Mouse (Mus musculus) myocyte (in vitro differentiated cells): ENCODE data around the gene Uso1. TPM values are rescaled to one million over a fixed set of nuclear protein-coding genes. Genes with fewer than 3 reads are reported as not detected.
A peak's percentile ranks its signal among the peaks of the same experiment; 100 is the strongest.
"Not testable (repeated sequence)": the region's sequence is repeated elsewhere in the genome, so short reads cannot be mapped to it uniquely, and the experiment has no call there.

Experiments used
- H3K27me3 ChIP-seq: one replicate; pipeline ENCODE4 v1.6.1; 2011; ENCODE audit not compliant: control insufficient read depth, insufficient read depth, insufficient read length
- H3K36me3 ChIP-seq: one replicate; pipeline ENCODE4 v1.6.1; 2011; ENCODE audit not compliant: control insufficient read depth, insufficient read depth
- H3K4me2 ChIP-seq: one replicate; pipeline ENCODE4 v1.6.1; 2011; ENCODE audit warnings: low read depth, control low read depth
- H3K4me3 ChIP-seq: one replicate; pipeline ENCODE4 v1.5.1; 2011; ENCODE audit warnings: mild to moderate bottlenecking, control low read depth, moderate library complexity
- H3K79me2 ChIP-seq: one replicate; pipeline ENCODE4 v1.6.1; 2011; ENCODE audit not compliant: control insufficient read depth, insufficient read depth
- H3ac ChIP-seq: one replicate; pipeline ENCODE4 v1.6.1; 2011; ENCODE audit not compliant: control insufficient read depth, insufficient read length
- CEBPB ChIP-seq: IDR thresholded peaks from 2 replicates; pipeline ENCODE4 v1.6.1; 2011; ENCODE audit warnings: mild to moderate bottlenecking, moderate library complexity; ENCODE audit not compliant: poor library complexity, insufficient read depth, severe bottlenecking
- E2F4 ChIP-seq: IDR thresholded peaks from one replicate; pipeline ENCODE4 v1.6.1; 2011; ENCODE audit warnings: mild to moderate bottlenecking, control low read depth, moderate library complexity; ENCODE audit not compliant: insufficient read depth
- MAX ChIP-seq: IDR thresholded peaks from one replicate; pipeline ENCODE4 v1.6.1; 2011; ENCODE audit warnings: low read depth, mild to moderate bottlenecking, control low read depth
- MYOD1 ChIP-seq, 3 experiments: IDR thresholded peaks; one replicate each; pipeline ENCODE4 v1.6.1; 2011; ENCODE audit warnings: control low read depth in 2 of 3, low read depth in 2 of 3, mild to moderate bottlenecking in 2 of 3, moderate library complexity in 1 of 3; ENCODE audit not compliant: insufficient read length in 2 of 3, control insufficient read depth in 1 of 3
- MYOG ChIP-seq, 3 experiments: IDR thresholded peaks; one replicate each; pipeline ENCODE4 v1.6.1; 2011; ENCODE audit warnings: control low read depth in 2 of 3, low read depth in 2 of 3, mild to moderate bottlenecking in 2 of 3; ENCODE audit not compliant: insufficient read length in 2 of 3, control insufficient read depth in 1 of 3, insufficient read depth in 1 of 3
- POLR2A ChIP-seq: IDR thresholded peaks from one replicate; pipeline ENCODE4 v1.6.1; 2011; ENCODE audit warnings: low read depth, mild to moderate bottlenecking, control low read depth, moderate library complexity; ENCODE audit not compliant: insufficient read length
- POLR2AphosphoS2 ChIP-seq: IDR thresholded peaks from one replicate; pipeline ENCODE4 v1.6.1; 2011; ENCODE audit warnings: low read depth, control low read depth; ENCODE audit not compliant: insufficient read length
- REST ChIP-seq: IDR thresholded peaks from one replicate; pipeline ENCODE4 v1.6.1; 2011; ENCODE audit warnings: mild to moderate bottlenecking, control low read depth, moderate library complexity; ENCODE audit not compliant: insufficient read depth, insufficient read length
- SRF ChIP-seq: IDR thresholded peaks from one replicate; pipeline ENCODE4 v1.6.1; 2011; ENCODE audit warnings: low read depth; ENCODE audit not compliant: control insufficient read depth, insufficient read length
- TCF12 ChIP-seq: IDR thresholded peaks from one replicate; pipeline ENCODE4 v1.6.1; 2011; ENCODE audit warnings: mild to moderate bottlenecking, control low read depth; ENCODE audit not compliant: poor library complexity, insufficient read depth, severe bottlenecking
- TCF3 ChIP-seq: IDR thresholded peaks from one replicate; pipeline ENCODE4 v1.6.1; 2011; ENCODE audit warnings: low read depth, control low read depth; ENCODE audit not compliant: insufficient read length
- USF1 ChIP-seq: IDR thresholded peaks from one replicate; pipeline ENCODE4 v1.6.1; 2011; ENCODE audit warnings: low read depth, mild to moderate bottlenecking, control low read depth, moderate library complexity
- polyA plus RNA-seq: library from polyadenylated mRNA; unstranded; fragments of >200 nt; fragmentation: generic; extraction: Trizol; gene quantifications from one replicate; pipeline ENCODE4 v1.2.1, GENCODE M21; 2012; ENCODE audit warnings: missing spikeins

Uso1 gene
- polyA plus RNA-seq, 1 experiment = 55.2 TPM

- no peaks in the 10 kb centered on the region for H3K79me2 ChIP-seq
- peak overlapping the region; percentile 49 for H3K4me2 ChIP-seq
- TF ChIP-seq TCF3 (no peak), POLR2A (peak; percentile 12), MAX (peak; percentile 20)
- no peaks in the 10 kb centered on the region for H3K36me3 ChIP-seq
- no peaks in the 10 kb centered on the region for H3K27me3 ChIP-seq
- H3ac ChIP-seq = no peak overlapping the region
- no peak overlapping the region for H3K4me3 ChIP-seq
Measured at GRCm38 (mm10) chr5:92128570-92128969, 9.2 kb upstream of the Uso1 start.

DNA sequence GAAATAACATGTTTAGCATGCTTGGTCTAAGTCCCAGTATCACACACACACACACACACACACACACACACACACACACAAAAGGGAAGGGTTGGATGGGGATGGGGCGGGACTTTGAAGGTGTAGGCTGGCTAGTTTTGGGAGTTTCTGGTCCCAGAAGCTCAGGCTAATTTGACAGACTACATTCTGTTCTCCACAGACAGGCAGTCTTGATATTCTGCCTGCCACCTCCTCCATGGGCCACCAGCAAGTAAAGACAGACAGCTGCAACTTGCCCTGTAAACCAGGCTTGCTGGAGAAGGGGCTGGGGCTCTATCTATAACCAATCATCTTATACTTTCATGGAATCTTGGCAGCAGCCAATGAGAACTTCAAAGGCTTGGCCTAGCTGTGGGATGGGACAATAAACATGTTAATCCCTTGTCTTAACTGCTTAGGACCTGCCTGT is 8.4 kb upstream of the Uso1 start:
- Histone ChIP-seq H3K4me3 (no peak overlapping the region), H3K79me2 (no peaks in the 10 kb centered on the region), H3ac (no peak overlapping the region), H3K4me2 (no peak overlapping the region), H3K36me3 (no peaks in the 10 kb centered on the region), H3K27me3 (no peaks in the 10 kb centered on the region)
- TF ChIP-seq POLR2AphosphoS2 (no peak), MYOD1 (IDR thresholded peaks at IDR 0.05; ENCODE audit: control insufficient read depth in 1 of 3, insufficient read length in 2 of 3, low read depth in 2 of 3) (no peak)

- no peaks in the 10 kb centered on the region for H3K36me3 ChIP-seq
- no peaks in the 10 kb centered on the region for H3K79me2 ChIP-seq
- H3ac ChIP-seq = no peak overlapping the region
- H3K4me3 ChIP-seq = no peak overlapping the region
- TF ChIP-seq E2F4 (no peak), MAX (no peak), TCF12 (no peak), MYOG (IDR thresholded peaks at IDR 0.05; ENCODE audit: control insufficient read depth in 1 of 3, insufficient read depth in 1 of 3, insufficient read length in 2 of 3, low read depth in 2 of 3) (no peak), TCF3 (no peak), SRF (no peak), CEBPB (no peak), POLR2AphosphoS2 (no peak), REST (no peak), USF1 (no peak)
- H3K4me2 ChIP-seq = no peak overlapping the region
- H3K27me3 ChIP-seq = no peaks in the 10 kb centered on the region
Measured at GRCm38 (mm10) chr5:92130040-92130682, 7.6 kb upstream of the Uso1 start.

DNA sequence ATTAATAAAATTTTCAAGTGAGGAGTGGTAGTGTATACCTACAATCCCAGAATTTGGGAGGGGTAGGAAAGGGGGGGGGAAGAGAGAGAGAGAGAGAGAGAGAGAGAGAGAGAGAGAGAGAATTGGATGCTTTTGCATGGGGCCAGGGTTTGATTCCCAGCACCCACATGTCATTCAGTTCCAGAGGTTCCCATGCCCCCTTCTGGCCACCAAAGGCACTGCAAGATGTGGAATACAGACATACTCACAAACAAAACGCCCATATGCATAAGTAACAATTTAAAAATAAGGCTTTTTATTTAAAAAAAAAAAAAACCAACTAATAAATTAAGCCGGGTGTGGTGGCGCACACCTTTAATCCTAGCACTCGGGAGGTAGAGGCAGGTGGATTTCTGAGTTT is 5.6 kb upstream of the Uso1 start:
- no peak overlapping the region for H3ac ChIP-seq
- no peak overlapping the region for H3K4me3 ChIP-seq
- no peaks in the 10 kb centered on the region for H3K27me3 ChIP-seq
- H3K36me3 ChIP-seq = no peaks in the 10 kb centered on the region
- TF ChIP-seq MYOG (IDR thresholded peaks at IDR 0.05; ENCODE audit: control insufficient read depth in 1 of 3, insufficient read depth in 1 of 3, insufficient read length in 2 of 3, low read depth in 2 of 3) (no peak), TCF12 (no peak), E2F4 (no peak), POLR2A (no peak), TCF3 (no peak), POLR2AphosphoS2 (no peak), SRF (no peak), MAX (no peak), MYOD1 (IDR thresholded peaks at IDR 0.05; ENCODE audit: control insufficient read depth in 1 of 3, insufficient read length in 2 of 3, low read depth in 2 of 3) (no peak), USF1 (no peak), REST (no peak), CEBPB (no peak)
- no peaks in the 10 kb centered on the region for H3K79me2 ChIP-seq
- H3K4me2 ChIP-seq = no peak overlapping the region

DNA sequence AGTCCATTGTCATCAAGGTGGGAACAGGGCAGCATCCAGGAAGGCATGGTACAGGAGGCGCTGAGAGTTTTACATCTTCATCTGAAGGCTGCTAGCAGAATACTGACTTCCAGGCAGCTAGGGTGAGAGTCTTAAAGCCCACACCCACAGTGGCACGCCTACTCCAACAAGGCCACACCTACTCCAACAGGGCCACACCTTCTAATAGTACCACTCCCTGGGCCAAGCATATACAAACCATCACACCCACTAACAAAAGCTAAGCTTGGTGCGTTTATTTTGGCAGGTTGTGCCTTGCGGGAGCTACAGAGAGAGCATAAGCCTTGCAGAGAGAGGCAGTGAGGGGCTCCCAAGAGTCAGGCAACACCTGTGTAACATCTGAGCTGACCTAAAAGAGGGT is 4.7 kb upstream of the Uso1 start:
- H3K4me2 ChIP-seq, H3K36me3 ChIP-seq, H3K4me3 ChIP-seq, H3K79me2 ChIP-seq, H3K27me3 ChIP-seq, H3ac ChIP-seq: not testable (repeated sequence)

DNA sequence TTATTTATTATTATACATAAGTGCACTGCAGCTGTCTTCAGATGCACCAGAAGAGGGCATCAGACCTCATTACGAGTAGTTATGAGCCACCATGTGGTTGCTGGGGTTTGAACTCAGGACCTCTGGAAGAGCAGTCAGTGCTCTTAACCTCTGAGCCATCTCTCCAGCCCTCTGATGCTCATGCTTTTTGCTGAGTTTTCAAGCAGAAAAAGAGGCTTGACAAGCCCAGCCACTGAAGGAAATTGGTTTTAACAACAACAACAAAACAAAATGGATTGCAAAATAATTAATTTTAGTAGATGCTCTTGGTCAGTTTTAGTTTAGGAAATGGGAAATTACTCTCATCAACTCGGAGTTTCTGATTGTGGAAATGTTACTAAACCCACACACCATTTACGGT is 2.8 kb upstream of the Uso1 start:
- Histone ChIP-seq H3K27me3 (no peaks in the 10 kb centered on the region), H3ac (no peak overlapping the region), H3K36me3 (no peaks in the 10 kb centered on the region), H3K4me2 (no peak overlapping the region), H3K4me3 (no peak overlapping the region), H3K79me2 (peaks cover 18% of the 10 kb centered on the region)
- TF ChIP-seq POLR2AphosphoS2 = no peak
- no peak for TF ChIP-seq REST
- no peak for TF ChIP-seq TCF12
- no peak for TF ChIP-seq MYOD1 (IDR thresholded peaks at IDR 0.05; ENCODE audit: control insufficient read depth in 1 of 3, insufficient read length in 2 of 3, low read depth in 2 of 3)
